Mouse (Mus musculus): ENCODE data around the gene Olfr1383. TPM values are rescaled to one million over a fixed set of nuclear protein-coding genes. Genes with fewer than 3 reads are reported as not detected.
"Not testable (repeated sequence)": the region's sequence is repeated elsewhere in the genome, so short reads cannot be mapped to it uniquely, and the experiment has no call there.

Gene Olfr1383
- polyA plus RNA-seq (2015; fragmentation: Nextera tagmentation; extraction: Ambion mirVana), result not detected in 2 replicates

GRCm38 (mm10) chr11:49519348-49519747, at the start of gene Olfr1383:
TSS of gene Olfr1383 (plus strand) at chr11:49519648.
- Histone ChIP-seq H3K36me3 (ENCODE audit: insufficient read depth, low read length) (no peaks in the 10 kb centered on the region), H3K4me1 (ENCODE audit: insufficient read depth, low read length) (no peaks in the 10 kb centered on the region), H3K27me3 (ENCODE audit: insufficient read depth, low read length) (no peaks in the 10 kb centered on the region), H3K9me3 (ENCODE audit: low read length) (no peaks in the 10 kb centered on the region), H3K4me3 (ENCODE audit: low read length) (no peak within 1 kb of the TSS), H3K27ac (ENCODE audit: low read length) (no peak within 1 kb of the TSS), H3K4me2 (replicated peaks; ENCODE audit: low read depth, low read length) (no peak within 1 kb of the TSS), H3K9ac (replicated peaks; ENCODE audit: low read length) (no peak within 1 kb of the TSS)
- ATAC-seq (ENCODE audit: low FRiP score, low TSS enrichment), result no peak

DNA sequence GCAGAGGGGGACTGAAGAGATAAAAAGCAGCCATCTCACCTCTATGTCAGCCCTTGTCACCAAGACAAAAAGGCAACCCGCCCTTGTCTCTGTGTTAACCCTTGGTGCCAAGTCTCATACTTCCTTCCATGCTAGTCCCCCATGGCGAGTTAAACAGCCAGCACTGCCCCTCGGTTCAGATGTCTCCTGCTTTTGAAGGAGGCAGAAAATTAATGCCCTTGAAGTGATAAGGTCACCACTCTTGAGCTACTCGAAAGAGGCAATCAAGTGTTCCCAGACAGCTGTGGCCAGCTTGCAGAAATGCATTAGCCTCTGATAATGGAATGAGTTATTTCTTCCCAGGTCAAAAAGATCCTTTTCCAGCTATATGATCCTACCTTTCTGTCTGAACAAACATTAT, 33.5 kb upstream of the Olfr1383 start:
- H3K9me3 ChIP-seq (ENCODE audit: low read length), result no peaks in the 10 kb centered on the region
- ATAC-seq (ENCODE audit: low FRiP score, low TSS enrichment), result peak; percentile 88

GRCm38 (mm10) chr11:49488770-49489169, 30.7 kb upstream of the Olfr1383 start, which contains the start of gene Olfr1385:
TSS of gene Olfr1385 (plus strand) at chr11:49489070.
- not testable (repeated sequence) for H3K4me2 ChIP-seq (replicated peaks; ENCODE audit: low read depth, low read length); H3K9me3 ChIP-seq (ENCODE audit: low read length); H3K27ac ChIP-seq (ENCODE audit: low read length); H3K36me3 ChIP-seq (ENCODE audit: insufficient read depth, low read length); H3K9ac ChIP-seq (replicated peaks; ENCODE audit: low read length); H3K4me1 ChIP-seq (ENCODE audit: insufficient read depth, low read length); H3K4me3 ChIP-seq (ENCODE audit: low read length); H3K27me3 ChIP-seq (ENCODE audit: insufficient read depth, low read length); ATAC-seq (ENCODE audit: low FRiP score, low TSS enrichment)
- WGBS, result 77% methylated on average over 1 of the region's 1 CpGs

More for the DNA sequence above, 33.5 kb upstream of the Olfr1383 start:
- no peak overlapping the region for H3K27ac ChIP-seq (ENCODE audit: low read length)
- no peak overlapping the region for H3K9ac ChIP-seq (replicated peaks; ENCODE audit: low read length)
- no peaks in the 10 kb centered on the region for H3K4me1 ChIP-seq (ENCODE audit: insufficient read depth, low read length)
- H3K36me3 ChIP-seq (ENCODE audit: insufficient read depth, low read length), result no peaks in the 10 kb centered on the region
- H3K27me3 ChIP-seq (ENCODE audit: insufficient read depth, low read length), result no peaks in the 10 kb centered on the region
- no peak overlapping the region for H3K4me2 ChIP-seq (replicated peaks; ENCODE audit: low read depth, low read length)
- no peak overlapping the region for H3K4me3 ChIP-seq (ENCODE audit: low read length)
- WGBS, result 12% methylated on average over 4 of the region's 4 CpGs

DNA sequence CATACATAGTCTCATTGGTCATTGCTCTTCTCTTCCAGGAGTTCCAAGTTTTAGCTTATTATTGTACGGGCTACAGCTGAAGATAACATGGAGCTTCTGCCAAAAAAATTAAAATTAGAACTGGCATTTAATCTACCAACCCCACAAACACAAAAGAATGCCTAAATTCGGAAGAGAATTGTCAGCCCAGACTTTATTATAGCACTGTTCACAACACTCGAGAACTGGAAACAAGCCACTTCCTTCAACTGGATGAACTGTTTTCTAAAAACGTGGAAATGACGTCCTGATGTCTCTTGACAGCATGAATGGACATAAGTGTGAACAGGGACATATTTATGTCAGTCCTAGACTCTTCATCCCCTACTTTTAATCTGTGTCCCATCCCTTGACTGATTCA, 1.4 kb upstream of the Olfr1383 start:
- Histone ChIP-seq H3K9ac (replicated peaks; ENCODE audit: low read length) (no peak overlapping the region), H3K4me3 (ENCODE audit: low read length) (no peak overlapping the region), H3K4me1 (ENCODE audit: insufficient read depth, low read length) (no peaks in the 10 kb centered on the region), H3K4me2 (replicated peaks; ENCODE audit: low read depth, low read length) (no peak overlapping the region), H3K27me3 (ENCODE audit: insufficient read depth, low read length) (no peaks in the 10 kb centered on the region), H3K27ac (ENCODE audit: low read length) (no peak overlapping the region), H3K9me3 (ENCODE audit: low read length) (no peaks in the 10 kb centered on the region), H3K36me3 (ENCODE audit: insufficient read depth, low read length) (no peaks in the 10 kb centered on the region)
- WGBS, result 73% methylated on average over 5 of the region's 5 CpGs
- ATAC-seq (ENCODE audit: low FRiP score, low TSS enrichment), result no peak

- Histone ChIP-seq H3K4me1 (ENCODE audit: insufficient read depth, low read length) (no peaks in the 10 kb centered on the region), H3K9me3 (ENCODE audit: low read length) (no peaks in the 10 kb centered on the region), H3K27ac (ENCODE audit: low read length) (no peak within 1 kb of the TSS), H3K27me3 (ENCODE audit: insufficient read depth, low read length) (no peaks in the 10 kb centered on the region), H3K9ac (replicated peaks; ENCODE audit: low read length) (no peak within 1 kb of the TSS), H3K4me2 (replicated peaks; ENCODE audit: low read depth, low read length) (no peak within 1 kb of the TSS), H3K36me3 (ENCODE audit: insufficient read depth, low read length) (no peaks in the 10 kb centered on the region), H3K4me3 (ENCODE audit: low read length) (no peak within 1 kb of the TSS)
- ATAC-seq (ENCODE audit: low FRiP score, low TSS enrichment), result no peak
- WGBS, result 78% methylated on average over 3 of the region's 3 CpGs
These were observed 8.5 kb downstream of the Olfr1383 start, which contains the start of gene Olfr1382 for GRCm38 (mm10) chr11:49527947-49528346. TSS of gene Olfr1382 (plus strand) at chr11:49528247.

GRCm38 (mm10) chr11:49532761-49533160, 13.3 kb downstream of the Olfr1383 start:
- no peak overlapping the region for H3K4me3 ChIP-seq (ENCODE audit: low read length)
- no peaks in the 10 kb centered on the region for H3K4me1 ChIP-seq (ENCODE audit: insufficient read depth, low read length)
- H3K4me2 ChIP-seq (replicated peaks; ENCODE audit: low read depth, low read length), result no peak overlapping the region
- no peaks in the 10 kb centered on the region for H3K9me3 ChIP-seq (ENCODE audit: low read length)
- no peak overlapping the region for H3K9ac ChIP-seq (replicated peaks; ENCODE audit: low read length)
- no peak for ATAC-seq (ENCODE audit: low FRiP score, low TSS enrichment)
- no peak overlapping the region for H3K27ac ChIP-seq (ENCODE audit: low read length)
- no peaks in the 10 kb centered on the region for H3K36me3 ChIP-seq (ENCODE audit: insufficient read depth, low read length)
- no peaks in the 10 kb centered on the region for H3K27me3 ChIP-seq (ENCODE audit: insufficient read depth, low read length)

DNA sequence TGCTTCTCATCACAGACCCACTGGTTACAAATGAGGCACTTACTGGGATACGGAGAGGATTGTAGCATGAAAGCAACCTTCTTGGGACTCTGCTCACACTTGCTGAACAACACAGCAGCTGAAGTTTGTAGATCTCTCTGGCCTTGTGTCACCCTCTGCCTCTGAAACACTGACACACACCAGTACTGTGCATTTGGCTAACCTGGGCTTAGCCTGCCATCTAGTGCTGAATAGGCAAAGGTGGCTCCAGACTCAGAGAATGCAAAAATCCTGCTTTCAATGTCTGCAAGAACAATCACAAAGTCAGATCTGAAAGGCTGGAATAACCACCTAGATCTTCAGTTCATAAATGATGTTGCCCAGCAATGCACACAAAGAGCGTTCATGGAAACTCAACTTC, 17.2 kb downstream of the Olfr1383 start:
- ATAC-seq (ENCODE audit: low FRiP score, low TSS enrichment), result 0 out of 2 replicates have a peak, but pooled peaks have one; percentile 51
- not testable (repeated sequence) for H3K4me3 ChIP-seq (ENCODE audit: low read length); H3K4me1 ChIP-seq (ENCODE audit: insufficient read depth, low read length); H3K9me3 ChIP-seq (ENCODE audit: low read length); H3K4me2 ChIP-seq (replicated peaks; ENCODE audit: low read depth, low read length); H3K27me3 ChIP-seq (ENCODE audit: insufficient read depth, low read length); H3K9ac ChIP-seq (replicated peaks; ENCODE audit: low read length); H3K36me3 ChIP-seq (ENCODE audit: insufficient read depth, low read length); H3K27ac ChIP-seq (ENCODE audit: low read length)
- 91% methylated on average over 2 of the region's 2 CpGs for WGBS

GRCm38 (mm10) chr11:49543149-49543548, 23.7 kb downstream of the Olfr1383 start, which contains the start of gene Olfr1381:
TSS of gene Olfr1381 (plus strand) at chr11:49543449.
- ATAC-seq (ENCODE audit: low FRiP score, low TSS enrichment); H3K36me3 ChIP-seq (ENCODE audit: insufficient read depth, low read length); H3K4me2 ChIP-seq (replicated peaks; ENCODE audit: low read depth, low read length); H3K27me3 ChIP-seq (ENCODE audit: insufficient read depth, low read length); H3K4me1 ChIP-seq (ENCODE audit: insufficient read depth, low read length); H3K9me3 ChIP-seq (ENCODE audit: low read length); H3K27ac ChIP-seq (ENCODE audit: low read length); H3K4me3 ChIP-seq (ENCODE audit: low read length); H3K9ac ChIP-seq (replicated peaks; ENCODE audit: low read length): not testable (repeated sequence)
- 40% methylated on average over 3 of the region's 3 CpGs for WGBS

GRCm38 (mm10) chr11:49554033-49554432, 34.6 kb downstream of the Olfr1383 start:
- H3K4me2 ChIP-seq (replicated peaks; ENCODE audit: low read depth, low read length); H3K27me3 ChIP-seq (ENCODE audit: insufficient read depth, low read length); H3K36me3 ChIP-seq (ENCODE audit: insufficient read depth, low read length); H3K4me1 ChIP-seq (ENCODE audit: insufficient read depth, low read length); H3K27ac ChIP-seq (ENCODE audit: low read length); H3K9ac ChIP-seq (replicated peaks; ENCODE audit: low read length); ATAC-seq (ENCODE audit: low FRiP score, low TSS enrichment); H3K4me3 ChIP-seq (ENCODE audit: low read length); H3K9me3 ChIP-seq (ENCODE audit: low read length): not testable (repeated sequence)
- WGBS, result 67% methylated on average over 3 of the region's 3 CpGs

- H3K36me3 ChIP-seq (ENCODE audit: insufficient read depth, low read length); H3K9ac ChIP-seq (replicated peaks; ENCODE audit: low read length); H3K4me1 ChIP-seq (ENCODE audit: insufficient read depth, low read length); H3K4me2 ChIP-seq (replicated peaks; ENCODE audit: low read depth, low read length); ATAC-seq (ENCODE audit: low FRiP score, low TSS enrichment); H3K9me3 ChIP-seq (ENCODE audit: low read length); H3K27me3 ChIP-seq (ENCODE audit: insufficient read depth, low read length); H3K27ac ChIP-seq (ENCODE audit: low read length); H3K4me3 ChIP-seq (ENCODE audit: low read length): not testable (repeated sequence)
- WGBS, result 76% methylated on average over 5 of the region's 5 CpGs
These were observed 37.1 kb downstream of the Olfr1383 start, which contains the start of gene Olfr1380 for GRCm38 (mm10) chr11:49556578-49556977. TSS of gene Olfr1380 (plus strand) at chr11:49556878.
